Mouse (Mus musculus) frontal cortex, adult (tissue): ENCODE results near the gene Med24.
"Not testable (repeated sequence)": the region's sequence is repeated elsewhere in the genome, so short reads cannot be mapped to it uniquely, and the experiment has no call there.

Experiments
- ATAC-seq: cut with Nextera tagmentation; 2 replicates; pipeline ENCODE4 v1.9.2; 2017; ENCODE audit warnings: mild to moderate bottlenecking, moderate library complexity, mixed read lengths; ENCODE audit not compliant: low TSS enrichment

Gene Med24

GRCm38 (mm10) chr11:98746855-98747693, 17.8 kb upstream of the Med24 start:
- peak; percentile 48 for ATAC-seq

GRCm38 (mm10) chr11:98745932-98746853, 17.0 kb upstream of the Med24 start:
- ATAC-seq, result no peak

GRCm38 (mm10) chr11:98744456-98745019, 15.3 kb upstream of the Med24 start:
- ATAC-seq, result no peak

GRCm38 (mm10) chr11:98743655-98744345, 14.6 kb upstream of the Med24 start:
- no peak for ATAC-seq

GRCm38 (mm10) chr11:98742397-98743291, 13.4 kb upstream of the Med24 start:
- 0 out of 2 replicates have a peak, but pooled peaks have one; percentile 8 for ATAC-seq

GRCm38 (mm10) chr11:98741622-98742396, 12.6 kb upstream of the Med24 start:
- ATAC-seq, result peak; percentile 24; the same call in 1 of the 2 replicates

GRCm38 (mm10) chr11:98741051-98741620, 11.9 kb upstream of the Med24 start:
- no peak for ATAC-seq

- ATAC-seq, result peak; percentile 44; the same call in 1 of the 2 replicates
These were observed 11.3 kb upstream of the Med24 start, which contains the start of gene Thra for GRCm38 (mm10) chr11:98740393-98741050. Thra (plus strand) TSS chr11:98740638.

- ATAC-seq, result no peak
These were observed 10.8 kb upstream of the Med24 start for GRCm38 (mm10) chr11:98740026-98740392.

GRCm38 (mm10) chr11:98738925-98739324, 9.7 kb upstream of the Med24 start:
- no peak for ATAC-seq

GRCm38 (mm10) chr11:98738428-98738911, 9.2 kb upstream of the Med24 start:
- peak; percentile 28 for ATAC-seq

- not testable (repeated sequence) for ATAC-seq
These were observed 8.0 kb upstream of the Med24 start for GRCm38 (mm10) chr11:98737220-98737619.

GRCm38 (mm10) chr11:98736176-98736575, 6.9 kb upstream of the Med24 start:
- no peak for ATAC-seq

- ATAC-seq, result peak; percentile 21; the same call in 1 of the 2 replicates
These were observed 5.9 kb upstream of the Med24 start for GRCm38 (mm10) chr11:98735111-98735510.

- no peak for ATAC-seq
These were observed 4.8 kb upstream of the Med24 start for GRCm38 (mm10) chr11:98734020-98734419.

GRCm38 (mm10) chr11:98731134-98731533, 1.9 kb upstream of the Med24 start:
- peak; percentile 63 for ATAC-seq

- ATAC-seq, result peak; percentile 13; the same call in 1 of the 2 replicates
These were observed 1.5 kb upstream of the Med24 start for GRCm38 (mm10) chr11:98730727-98731126.

GRCm38 (mm10) chr11:98725926-98726506, 3.2 kb downstream of the Med24 start:
- ATAC-seq, result no peak
